Mouse (Mus musculus) testis, postnatal 14 days (tissue): ENCODE data around the gene Fxr2.
"Not testable (repeated sequence)": the region's sequence is repeated elsewhere in the genome, so short reads cannot be mapped to it uniquely, and the experiment has no call there.

Experiments
- DNase-seq: peaks from one replicate; pipeline ENCODE4 v3.0.0; 2021; ENCODE audit warnings: low spot score

Fxr2 gene

DNA sequence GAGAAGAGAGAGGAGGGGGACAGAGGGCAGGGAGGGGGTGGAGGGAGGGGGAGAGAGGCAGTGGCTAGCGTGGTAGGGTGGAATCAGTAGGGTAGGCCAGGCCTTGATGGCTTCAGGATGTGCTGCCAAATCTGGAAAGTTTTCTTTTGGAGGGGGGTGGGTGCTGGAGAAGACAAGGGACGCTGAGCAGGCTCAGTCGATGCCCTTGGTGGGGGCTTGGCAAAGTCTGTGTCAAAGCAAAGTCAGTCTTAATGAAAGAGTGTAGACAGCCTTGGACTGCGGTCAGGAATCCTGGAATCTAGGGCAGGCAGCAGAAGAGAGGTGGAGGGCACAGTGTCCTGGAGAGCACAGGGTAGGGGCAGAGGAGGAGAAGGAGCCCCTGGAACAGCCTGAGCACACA lies 21.9 kb upstream of the Fxr2 start:
- DNase-seq, result no peak

DNA sequence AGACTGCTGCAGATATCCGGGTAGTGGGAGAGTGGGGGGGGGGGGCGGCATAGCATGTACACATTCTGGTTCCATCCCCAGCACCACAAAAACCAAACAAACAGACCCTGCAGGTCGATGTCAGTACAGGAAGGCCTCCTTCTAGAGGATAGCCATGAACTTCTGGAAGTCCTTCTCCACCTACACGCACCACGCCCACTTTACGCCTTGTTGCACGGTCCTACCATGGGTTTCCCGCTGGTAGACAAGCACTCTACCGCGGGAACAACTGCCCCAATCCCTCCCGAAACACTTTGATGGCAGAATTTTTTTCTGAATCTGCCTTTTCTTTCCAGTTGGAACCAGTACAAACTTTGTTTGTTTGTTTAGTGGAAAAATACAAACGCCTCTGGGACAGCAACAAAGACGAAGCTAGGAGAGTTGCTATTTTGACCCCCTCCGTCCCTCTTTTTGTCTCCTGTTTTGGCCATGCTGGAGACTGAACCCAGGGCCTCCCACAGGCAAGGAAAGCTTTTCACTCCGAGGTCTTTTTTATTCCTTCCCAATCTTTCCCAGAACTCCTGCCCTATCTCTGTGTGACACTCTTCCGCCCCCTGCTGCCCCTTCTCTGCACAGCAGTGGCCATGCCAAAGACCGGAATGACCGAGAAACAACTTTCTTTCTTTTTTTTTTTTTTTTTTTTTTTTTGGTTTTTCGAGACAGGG lies 19.1 kb upstream of the Fxr2 start:
- peak; percentile 81 for DNase-seq

DNA sequence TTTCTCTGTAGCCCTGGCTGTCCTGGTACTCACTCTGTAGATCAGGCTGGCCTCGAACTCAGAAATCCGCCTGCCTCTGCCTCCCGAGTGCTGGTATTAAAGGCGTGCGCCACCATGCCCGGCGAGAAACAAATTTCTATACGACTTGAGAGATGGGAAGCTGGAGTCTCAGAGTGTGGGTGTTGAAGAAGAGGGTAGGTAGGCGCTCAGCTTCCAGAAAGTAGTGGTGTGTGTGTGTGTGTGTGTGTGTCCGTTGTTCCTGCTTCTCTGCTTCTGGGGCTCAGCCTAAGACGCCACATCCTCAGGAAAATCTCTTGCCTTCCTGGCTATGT lies 18.6 kb upstream of the Fxr2 start:
- not testable (repeated sequence) for DNase-seq

DNA sequence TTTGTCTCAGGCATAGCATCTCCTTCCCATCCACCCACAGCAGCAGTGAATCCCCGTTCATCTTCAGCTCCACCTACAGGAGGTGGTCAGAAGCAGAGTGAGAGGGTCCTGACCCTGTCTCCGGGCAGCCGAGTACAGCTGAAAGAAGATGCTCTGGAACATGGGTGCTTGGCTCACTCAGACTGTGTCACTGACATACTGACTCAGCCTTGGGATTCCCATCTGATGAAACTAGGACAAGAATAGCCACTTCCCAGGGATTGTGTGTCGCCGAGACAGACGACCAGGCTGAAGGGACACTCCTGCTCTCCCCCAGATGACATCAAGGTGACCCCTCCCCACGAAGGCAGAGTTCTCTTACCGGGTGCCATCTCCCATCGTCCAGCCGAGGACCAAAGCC lies 16.0 kb upstream of the Fxr2 start:
- DNase-seq, result no peak

DNA sequence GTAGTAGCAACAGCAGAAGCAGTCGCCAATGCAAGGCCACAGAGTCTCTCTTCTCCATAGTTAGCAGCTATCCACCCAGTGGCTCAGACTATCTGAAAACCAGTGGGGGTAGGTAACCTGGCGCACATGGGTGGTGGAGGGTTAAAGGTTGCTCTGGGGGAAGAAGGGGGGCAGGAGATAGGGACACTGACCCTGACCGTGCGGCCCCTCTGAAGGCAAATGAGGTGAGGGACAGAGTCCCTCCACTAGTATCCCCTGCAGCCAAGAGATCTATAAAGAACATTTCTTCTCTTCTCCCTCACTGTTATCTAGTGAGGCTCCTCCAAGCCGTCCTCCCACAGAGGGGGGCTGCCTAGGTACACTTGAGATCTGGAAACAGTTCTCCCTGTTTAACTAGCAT lies 15.0 kb upstream of the Fxr2 start, which contains the start of gene Shbg:
Gene Shbg (minus strand): TSS at position 101 of the 400 bp plus-strand sequence.
- peak; percentile 86 for DNase-seq

DNA sequence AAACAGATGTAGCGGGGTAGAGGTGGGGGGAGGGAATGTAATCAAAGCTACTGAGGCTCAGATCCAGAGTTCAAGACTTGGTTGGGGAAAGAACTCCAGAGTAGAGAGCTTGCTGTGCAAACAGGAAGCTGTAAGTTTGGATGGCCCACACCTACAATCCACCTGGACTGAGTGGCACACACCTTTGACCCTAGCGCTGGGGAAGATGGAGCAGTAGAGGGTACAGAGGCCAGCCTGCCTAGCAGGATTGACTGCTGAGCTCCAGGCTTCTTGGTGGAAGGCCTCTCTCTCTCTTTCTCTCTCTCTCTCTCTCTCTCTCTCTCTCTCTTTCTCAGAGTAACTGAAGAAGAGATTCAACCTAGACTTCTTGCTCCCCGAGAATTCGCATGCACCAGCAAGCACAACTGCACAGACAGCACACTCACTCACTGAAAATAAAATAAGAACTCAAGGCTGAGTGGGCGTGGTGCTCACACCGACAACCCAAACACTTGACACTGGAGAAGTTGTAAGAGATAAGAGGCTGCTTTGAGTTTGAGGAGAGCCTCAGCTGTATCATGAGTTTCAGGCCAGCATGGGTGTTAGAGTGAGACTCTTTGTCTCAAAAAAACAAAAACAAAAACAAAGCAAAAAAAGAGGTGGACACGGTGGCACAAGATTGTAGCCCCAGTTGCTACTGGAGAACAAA lies 12.3 kb upstream of the Fxr2 start:
- no peak for DNase-seq

DNA sequence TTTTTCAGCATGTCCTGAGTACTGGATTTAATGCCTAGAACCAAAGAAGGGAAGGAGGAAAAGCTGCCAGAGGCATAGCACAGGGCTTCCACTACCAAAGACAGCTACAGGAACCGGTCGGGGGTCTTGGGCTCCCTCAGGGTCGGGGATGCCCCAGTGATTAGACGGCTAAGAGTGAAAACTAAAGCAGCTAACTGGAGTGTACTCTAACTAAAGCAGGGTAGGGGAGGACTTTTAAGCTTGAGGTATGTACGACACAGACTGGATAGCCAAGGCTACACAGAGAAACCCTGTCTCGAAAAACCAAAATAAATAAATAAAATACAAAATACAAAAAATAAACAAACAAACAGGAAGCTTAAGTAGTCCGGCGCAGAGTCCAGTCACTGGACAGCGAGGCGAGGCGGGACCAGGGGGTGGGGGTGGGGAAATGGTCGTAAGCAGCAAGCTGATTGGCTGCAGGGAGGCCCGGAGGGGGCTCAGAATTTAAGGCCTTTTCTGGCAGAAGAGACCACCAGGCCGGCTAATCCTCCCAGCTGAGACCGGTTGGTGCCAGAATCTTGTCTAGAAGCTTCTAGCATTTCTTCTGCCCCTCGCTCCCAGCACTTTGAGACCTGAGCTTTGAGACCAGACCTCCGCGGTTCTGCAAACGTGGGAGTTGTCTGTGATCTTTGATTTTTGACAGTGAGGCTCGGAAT lies 11.1 kb upstream of the Fxr2 start, which contains the start of gene Sat2:
Gene Sat2 (plus strand): TSS at position 454 of the 698 bp plus-strand sequence.
- DNase-seq, result peak; percentile 59

DNA sequence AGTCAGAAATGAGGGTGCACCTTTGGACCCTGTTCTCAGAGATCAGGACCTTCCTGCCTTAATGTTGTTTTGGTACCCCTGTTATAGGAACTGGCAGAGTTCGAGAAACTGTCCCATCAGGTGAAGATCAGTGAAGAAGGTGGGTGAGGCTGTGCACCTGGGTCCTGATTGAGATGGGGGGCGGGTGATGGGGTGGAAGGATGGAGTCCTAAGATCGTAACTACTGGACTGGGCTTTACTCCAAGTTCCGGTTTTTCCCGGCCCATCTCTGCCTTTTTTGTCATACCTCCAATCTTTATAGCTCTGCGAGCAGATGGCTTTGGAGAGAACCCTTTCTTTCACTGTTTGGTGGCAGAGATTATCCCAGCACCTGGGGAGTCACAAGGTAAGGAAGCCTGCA lies 10.4 kb upstream of the Fxr2 start:
- no peak for DNase-seq

DNA sequence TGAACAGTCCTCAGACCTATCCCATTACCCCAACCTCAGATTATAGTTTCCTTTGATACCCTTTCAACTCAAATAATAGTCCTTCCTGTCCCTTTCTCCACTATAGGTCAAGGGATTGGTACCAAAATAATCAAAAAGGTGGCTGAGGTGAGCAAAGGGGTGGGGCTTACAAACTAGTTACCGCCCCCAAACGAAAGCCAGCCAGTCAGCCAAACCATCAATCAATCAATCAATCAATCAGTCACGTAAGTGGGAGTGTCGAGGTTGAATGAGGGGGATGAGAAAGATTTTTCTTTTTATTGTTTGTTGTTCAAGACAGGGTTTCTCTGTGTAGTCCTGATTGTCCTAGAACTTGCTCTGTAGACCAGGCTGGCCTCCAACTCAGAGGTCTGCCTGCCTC lies 9.8 kb upstream of the Fxr2 start:
- no peak for DNase-seq

DNA sequence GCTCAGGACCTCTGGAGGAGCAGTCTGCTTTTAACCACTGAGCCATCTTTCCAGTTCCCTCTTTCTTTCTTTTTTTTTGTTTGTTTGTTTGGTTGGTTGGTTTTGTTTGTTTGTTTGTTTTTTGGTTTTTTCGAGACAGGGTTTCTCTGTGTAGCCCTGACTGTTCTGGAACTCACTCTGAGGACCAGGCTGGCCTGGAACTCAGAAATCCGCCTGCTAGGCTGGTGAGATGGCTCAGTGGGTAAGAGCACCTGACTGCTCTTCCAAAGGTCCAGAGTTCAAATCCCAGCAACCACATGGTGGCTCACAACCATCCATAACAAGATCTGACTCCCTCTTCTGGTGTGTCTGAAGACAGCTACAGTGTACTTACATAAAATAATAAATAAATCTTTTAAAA lies 8.5 kb upstream of the Fxr2 start:
- not testable (repeated sequence) for DNase-seq

DNA sequence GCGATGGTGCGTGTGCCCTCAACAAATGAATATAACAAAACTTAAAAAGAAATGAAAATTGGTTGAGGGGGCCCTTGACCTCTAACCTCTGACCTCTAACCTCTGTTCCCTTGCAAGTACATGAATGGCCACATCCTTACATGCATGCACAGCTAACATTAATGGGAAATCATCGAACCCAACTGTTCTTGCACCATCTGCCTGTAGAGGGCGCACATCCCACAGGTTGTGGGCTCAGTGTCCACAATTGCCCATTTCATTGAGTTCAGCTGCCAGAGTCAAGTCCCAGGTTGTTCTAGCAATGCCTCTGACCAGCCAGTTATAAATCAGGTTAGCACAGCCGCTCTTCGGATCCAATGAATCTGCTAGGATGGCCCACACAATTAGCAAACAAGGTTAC lies 4.5 kb upstream of the Fxr2 start:
- DNase-seq, result peak; percentile 68

DNA sequence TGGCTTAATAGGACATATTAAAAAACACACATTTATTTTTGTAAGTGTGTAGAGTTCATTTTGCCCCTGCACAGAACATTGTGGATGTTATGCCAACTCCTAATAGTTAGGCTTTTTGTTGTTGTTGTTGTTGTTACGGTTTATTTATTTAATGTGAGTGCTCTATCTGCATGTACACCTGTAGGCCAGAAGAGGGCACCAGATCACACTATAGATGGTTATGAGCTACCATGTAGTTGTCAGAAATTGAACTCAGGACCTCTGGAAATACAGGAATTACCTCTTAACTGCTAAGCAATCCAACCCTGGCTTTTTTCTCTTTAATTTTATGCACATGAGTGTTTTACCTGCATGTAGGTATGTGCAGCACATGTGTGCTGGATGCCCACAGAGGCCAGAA lies 3.0 kb upstream of the Fxr2 start:
- no peak for DNase-seq

DNA sequence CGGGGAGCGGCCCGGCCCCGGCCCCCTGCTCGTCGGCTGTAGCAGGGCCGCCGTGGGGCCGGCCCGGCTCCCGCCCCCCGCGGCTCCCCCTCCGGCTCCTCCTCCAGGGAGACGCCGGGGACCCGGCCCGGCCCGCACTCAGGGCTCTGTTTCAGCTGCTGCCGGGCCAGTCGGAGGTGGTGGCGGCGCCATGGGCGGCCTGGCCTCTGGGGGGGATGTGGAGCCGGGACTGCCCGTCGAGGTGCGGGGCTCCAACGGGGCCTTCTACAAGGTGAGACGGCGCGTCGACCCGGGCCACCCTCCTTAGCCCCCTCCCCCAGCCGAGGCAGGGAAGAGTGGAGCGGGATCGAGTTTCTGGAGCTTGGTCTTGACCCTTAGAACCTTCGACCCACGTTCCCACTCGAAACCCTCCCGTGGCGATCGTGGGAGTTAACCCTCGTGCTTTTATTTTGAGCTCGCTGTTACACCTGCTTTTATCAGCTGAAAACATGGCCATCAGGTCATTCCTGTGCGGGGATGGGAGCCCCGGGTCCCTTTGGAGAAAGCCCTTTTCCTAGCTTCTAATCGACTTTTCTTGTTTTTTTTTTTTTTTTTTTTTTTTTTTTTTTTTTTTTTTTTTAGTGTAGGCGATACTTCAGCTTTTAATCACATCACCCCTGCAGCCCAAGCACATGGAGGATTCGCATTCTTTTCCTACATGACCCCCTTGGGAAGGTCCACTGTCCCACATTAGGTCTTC lies 507 bp downstream of the Fxr2 start:
- peak; percentile 79 for DNase-seq

DNA sequence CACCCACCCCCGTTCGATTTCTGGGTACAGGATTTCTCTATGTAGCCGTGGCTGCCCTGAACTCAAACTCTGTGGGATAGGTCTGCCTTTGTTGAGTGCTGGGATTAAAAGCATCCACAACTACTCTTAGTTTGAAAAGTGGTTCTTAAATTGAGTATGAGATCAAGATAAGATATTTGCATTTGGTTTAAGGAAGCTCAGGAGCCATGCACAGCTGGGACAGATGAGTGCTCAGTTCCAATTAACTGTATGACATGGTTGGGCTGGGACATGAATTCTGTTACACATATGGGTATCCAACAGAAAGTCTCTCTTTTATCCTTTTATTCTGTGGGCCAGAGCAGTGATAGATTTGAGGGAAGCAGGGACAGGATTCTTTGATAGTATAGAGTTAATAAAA lies 2.7 kb downstream of the Fxr2 start:
- DNase-seq, result no peak

DNA sequence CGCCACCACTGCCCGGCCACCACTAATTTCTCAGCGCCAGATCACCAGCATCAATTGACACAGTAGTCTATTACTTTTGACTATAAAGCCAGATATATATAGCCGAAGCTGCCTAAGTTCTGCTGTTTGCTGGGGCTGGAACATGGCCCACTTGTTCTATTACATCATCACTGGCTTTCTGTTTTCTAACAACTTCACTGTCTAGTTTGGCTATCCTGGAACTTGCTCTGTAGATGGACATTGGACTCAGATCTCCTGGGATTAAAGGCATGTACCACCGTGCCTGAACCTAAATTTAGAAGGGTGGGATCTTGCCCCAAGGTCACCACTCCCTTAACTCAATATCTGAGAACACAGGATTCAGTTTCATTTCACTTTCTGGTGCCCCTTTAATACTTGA lies 13.1 kb downstream of the Fxr2 start:
- no peak for DNase-seq

DNA sequence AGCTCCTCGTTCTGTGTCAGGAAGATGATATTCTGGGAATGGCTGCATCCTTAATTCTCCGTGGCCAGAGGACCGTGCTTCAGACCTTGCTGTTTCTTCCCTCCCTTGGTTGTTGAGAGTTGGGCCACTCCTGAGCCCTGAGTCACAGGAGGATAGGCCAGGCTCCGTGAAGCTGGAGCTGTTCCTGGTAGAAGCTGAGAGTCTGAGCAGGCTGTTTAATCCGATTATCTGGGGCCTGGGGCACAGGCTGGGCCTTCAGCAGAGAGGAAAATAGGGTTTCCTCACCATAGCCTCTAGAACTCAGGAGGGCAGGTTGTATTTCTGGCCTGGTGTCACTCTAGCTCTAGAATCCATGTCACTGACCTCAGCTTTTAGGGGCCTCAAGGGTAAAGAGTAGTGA lies 20.6 kb downstream of the Fxr2 start:
- no peak for DNase-seq

DNA sequence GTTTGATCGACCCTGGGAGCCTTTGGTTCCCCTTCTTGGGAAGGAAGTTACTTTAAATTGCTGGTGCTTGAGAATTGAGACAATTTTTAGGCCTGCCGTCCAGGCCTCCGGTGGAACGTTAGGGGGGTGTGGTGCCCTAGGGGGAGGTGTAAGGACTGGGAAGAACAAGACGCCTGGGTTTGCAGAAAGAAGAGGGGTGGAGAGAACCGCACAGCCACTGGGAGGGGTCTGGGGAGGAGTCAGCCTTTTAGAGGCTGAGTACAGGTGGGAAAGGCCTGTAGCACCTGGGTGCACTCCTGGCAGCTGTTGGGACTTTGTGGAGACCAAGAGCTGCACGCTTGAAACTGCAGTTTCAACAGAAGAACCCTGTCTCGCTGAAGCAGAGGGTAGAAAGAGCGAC lies 22.0 kb downstream of the Fxr2 start:
- DNase-seq, result peak; percentile 36

DNA sequence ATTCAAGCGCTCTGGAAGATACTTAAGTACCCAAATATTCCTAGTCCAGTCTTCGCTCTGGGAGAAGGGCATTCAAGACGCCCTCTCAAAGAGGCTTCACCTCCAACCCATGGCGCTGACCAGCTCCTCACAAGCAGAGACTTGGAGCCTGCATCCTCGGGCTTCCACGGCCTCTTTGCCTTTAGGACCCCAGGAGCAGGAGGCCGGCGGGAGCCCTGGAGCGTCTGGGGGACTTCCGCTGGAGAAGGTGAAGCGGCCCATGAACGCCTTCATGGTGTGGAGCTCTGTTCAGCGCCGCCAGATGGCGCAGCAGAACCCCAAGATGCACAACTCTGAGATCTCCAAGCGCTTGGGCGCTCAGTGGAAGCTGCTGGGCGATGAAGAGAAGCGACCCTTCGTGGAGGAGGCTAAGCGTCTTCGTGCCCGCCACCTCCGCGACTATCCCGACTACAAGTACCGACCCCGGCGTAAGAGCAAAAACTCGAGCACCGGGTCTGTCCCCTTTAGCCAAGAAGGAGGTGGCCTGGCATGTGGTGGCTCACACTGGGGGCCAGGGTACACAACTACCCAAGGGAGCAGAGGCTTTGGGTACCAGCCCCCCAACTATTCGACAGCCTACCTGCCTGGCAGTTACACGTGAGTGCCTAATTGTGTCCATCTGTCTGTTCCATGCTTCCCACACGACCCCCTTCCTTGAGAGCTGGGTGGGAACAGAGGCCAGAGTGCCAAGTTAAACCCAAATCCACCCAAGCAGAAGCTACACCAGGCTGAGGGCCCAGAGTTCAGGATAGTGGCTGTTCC lies 22.7 kb downstream of the Fxr2 start, which contains the start of gene Sox15:
Gene Sox15 (plus strand): TSS at position 51 of the 801 bp plus-strand sequence.
- DNase-seq, result peak; percentile 67

DNA sequence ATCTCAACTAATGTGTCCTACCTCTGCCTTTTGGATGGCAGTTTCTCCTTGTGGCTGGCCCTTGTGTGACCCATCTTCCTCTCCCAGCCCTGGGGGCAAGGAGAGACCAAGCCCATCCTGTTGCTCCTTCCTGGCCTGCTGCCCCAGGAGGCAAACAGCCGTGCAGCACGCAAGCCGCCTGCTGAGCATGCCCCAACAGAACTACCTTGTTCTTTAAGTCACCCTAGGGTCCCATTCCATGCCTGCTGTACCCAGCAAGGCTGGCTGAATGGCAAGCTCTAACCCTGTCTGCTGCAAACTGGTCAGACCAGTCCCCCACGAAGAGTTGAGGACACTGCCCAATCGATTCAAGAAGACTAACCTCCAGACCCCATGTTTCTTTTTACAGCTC lies 23.3 kb downstream of the Fxr2 start:
- no peak for DNase-seq

DNA sequence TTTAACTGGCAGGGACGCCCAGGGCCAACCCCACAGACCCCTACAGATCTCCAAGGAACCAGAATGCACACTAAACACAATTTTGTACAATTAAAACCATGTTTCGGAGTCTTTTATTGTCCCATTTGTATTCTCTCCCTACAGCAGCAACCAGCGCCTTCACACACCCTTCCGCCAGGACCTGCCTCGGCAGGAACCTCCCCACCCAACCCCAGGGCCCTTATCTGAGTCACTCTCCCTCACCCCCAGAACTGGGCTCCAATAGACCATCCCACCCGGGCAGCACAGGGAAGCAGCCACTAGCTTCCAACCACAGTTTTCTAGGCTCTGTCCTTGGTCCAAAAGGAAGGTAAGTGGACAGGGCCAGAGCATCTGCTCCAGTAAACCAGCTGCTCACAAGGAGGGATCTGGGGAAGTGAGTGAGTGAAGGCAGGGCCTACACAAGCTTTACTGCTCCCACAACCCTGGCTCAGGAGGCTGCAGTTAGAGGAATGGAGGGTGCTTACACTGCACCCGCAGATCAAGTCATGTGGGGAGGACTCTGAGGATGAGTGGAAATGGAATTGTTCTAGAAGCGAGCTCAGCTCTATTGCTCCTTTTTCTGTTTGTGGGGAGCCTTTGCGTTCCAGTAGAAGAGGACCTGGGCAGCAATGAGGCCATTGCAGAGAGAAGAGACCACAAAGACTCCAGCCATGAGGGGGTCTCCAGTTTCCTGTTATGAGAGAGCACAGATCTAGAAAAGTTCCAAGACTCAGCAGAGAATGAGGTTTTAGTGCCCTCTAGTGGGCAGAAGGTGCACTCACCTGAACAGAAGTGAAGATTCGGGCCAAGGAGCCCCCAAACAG lies 24.0 kb downstream of the Fxr2 start:
- DNase-seq, result no peak

DNA sequence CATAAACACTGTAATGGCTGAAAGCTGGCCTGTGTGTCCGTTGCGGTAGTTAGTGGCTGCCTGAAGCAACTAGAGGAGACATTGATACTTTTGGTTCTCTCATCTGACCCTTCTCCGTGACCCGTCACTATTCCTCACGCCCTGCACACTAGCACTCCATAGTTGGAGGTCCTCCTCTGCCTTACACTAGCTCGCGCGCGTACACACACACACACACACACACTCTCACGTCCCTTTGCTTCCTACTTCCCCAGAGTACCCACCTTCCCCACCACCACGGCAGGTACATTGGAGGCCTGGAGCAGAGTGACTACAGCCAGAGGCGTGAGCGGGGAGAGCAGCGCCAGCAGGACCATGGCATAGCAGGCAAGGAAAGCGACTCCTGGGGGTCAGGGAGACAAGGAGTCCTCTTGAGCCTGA lies 24.7 kb downstream of the Fxr2 start:
- no peak for DNase-seq
